Mouse (Mus musculus): ENCODE results near the gene Atp1a4. TPM values are rescaled to one million over a fixed set of nuclear protein-coding genes. Genes with fewer than 3 reads are reported as not detected.

The Atp1a4 gene
- polyA plus RNA-seq, 1 experiment: not detected

GRCm38 (mm10) chr1:172198316-172198715 lies 59.9 kb downstream of the Atp1a4 start:
- H3K79me3 ChIP-seq (ENCODE audit: low read depth): peaks cover under 1% of the 10 kb centered on the region
- no peaks in the 10 kb centered on the region for H3K27me3 ChIP-seq (ENCODE audit: control insufficient read depth, insufficient read depth, insufficient read length)
- H3K79me2 ChIP-seq (ENCODE audit: control insufficient read depth, insufficient read depth): peaks cover 28% of the 10 kb centered on the region
- H3K36me3 ChIP-seq (ENCODE audit: control insufficient read depth, insufficient read depth): peaks cover 65% of the 10 kb centered on the region
- H3ac ChIP-seq (ENCODE audit: control insufficient read depth, insufficient read length, low read depth): no peak overlapping the region
- no peak for TF ChIP-seq FOSL1 (IDR thresholded peaks at IDR 0.05; ENCODE audit: insufficient read depth, low read length, poor library complexity, severe bottlenecking)
- no peak for TF ChIP-seq USF1 (IDR thresholded peaks at IDR 0.05; ENCODE audit: low read depth)
- no peak for TF ChIP-seq MYOG (IDR thresholded peaks at IDR 0.05; ENCODE audit: control insufficient read depth, extremely low read depth, insufficient read length)
- no peak for TF ChIP-seq MYOD1 (IDR thresholded peaks at IDR 0.05; ENCODE audit: control insufficient read depth, insufficient read length, low read depth)
- no peak for TF ChIP-seq MAX (IDR thresholded peaks at IDR 0.05)
- no peak for TF ChIP-seq CTCF (IDR thresholded peaks at IDR 0.05; ENCODE audit: control insufficient read depth, insufficient read depth, insufficient read length)
- no peak for TF ChIP-seq CEBPB (IDR thresholded peaks at IDR 0.05; ENCODE audit: low read depth)
- no peak overlapping the region for H3K4me3 ChIP-seq (ENCODE audit: insufficient read depth, poor library complexity, severe bottlenecking)

DNA sequence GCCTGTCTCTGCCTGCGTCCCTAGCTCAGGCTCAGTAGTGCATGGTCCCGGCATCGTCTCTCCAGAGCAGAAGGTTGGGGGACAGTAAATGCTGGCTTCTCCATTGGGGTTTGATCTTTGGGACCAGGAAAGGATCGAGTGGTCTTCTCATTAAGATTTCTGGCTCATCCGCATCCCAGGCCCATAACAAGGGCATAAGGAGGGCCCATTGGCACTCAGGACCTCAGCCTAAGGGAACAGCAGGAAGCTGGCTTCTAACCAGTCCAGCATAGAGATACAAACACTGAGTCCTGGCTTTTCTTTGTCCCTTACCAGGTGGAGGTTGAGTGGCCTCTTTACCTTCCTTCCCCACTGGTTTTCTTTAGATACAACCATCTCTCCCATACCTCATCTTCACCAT lies 60.4 kb downstream of the Atp1a4 start:
- Histone ChIP-seq H3K4me3 (ENCODE audit: insufficient read depth, poor library complexity, severe bottlenecking) (no peak overlapping the region), H3K27me3 (ENCODE audit: control insufficient read depth, insufficient read depth, insufficient read length) (no peaks in the 10 kb centered on the region), H3K79me2 (ENCODE audit: control insufficient read depth, insufficient read depth) (peaks cover 23% of the 10 kb centered on the region), H3K36me3 (ENCODE audit: control insufficient read depth, insufficient read depth) (peaks cover 65% of the 10 kb centered on the region), H3ac (ENCODE audit: control insufficient read depth, insufficient read length, low read depth) (no peak overlapping the region), H3K79me3 (ENCODE audit: low read depth) (no peaks in the 10 kb centered on the region)
- TF ChIP-seq MYOD1 (IDR thresholded peaks at IDR 0.05; ENCODE audit: control insufficient read depth, insufficient read length, low read depth): no peak
- TF ChIP-seq USF1 (IDR thresholded peaks at IDR 0.05; ENCODE audit: low read depth): no peak
- no peak for TF ChIP-seq MYOG (IDR thresholded peaks at IDR 0.05; ENCODE audit: control insufficient read depth, extremely low read depth, insufficient read length)
- TF ChIP-seq FOSL1 (IDR thresholded peaks at IDR 0.05; ENCODE audit: insufficient read depth, low read length, poor library complexity, severe bottlenecking): no peak
- no peak for TF ChIP-seq CTCF (IDR thresholded peaks at IDR 0.05; ENCODE audit: control insufficient read depth, insufficient read depth, insufficient read length)
- no peak for TF ChIP-seq MAX (IDR thresholded peaks at IDR 0.05)
- TF ChIP-seq CEBPB (IDR thresholded peaks at IDR 0.05; ENCODE audit: low read depth): no peak

GRCm38 (mm10) chr1:172197146-172197545 lies 61.1 kb downstream of the Atp1a4 start:
- Histone ChIP-seq H3K27me3 (ENCODE audit: control insufficient read depth, insufficient read depth, insufficient read length) (no peaks in the 10 kb centered on the region), H3K4me3 (ENCODE audit: insufficient read depth, poor library complexity, severe bottlenecking) (no peak overlapping the region), H3K79me2 (ENCODE audit: control insufficient read depth, insufficient read depth) (peaks cover 16% of the 10 kb centered on the region), H3ac (ENCODE audit: control insufficient read depth, insufficient read length, low read depth) (no peak overlapping the region), H3K36me3 (ENCODE audit: control insufficient read depth, insufficient read depth) (peaks cover 72% of the 10 kb centered on the region), H3K79me3 (ENCODE audit: low read depth) (no peaks in the 10 kb centered on the region)
- no peak for TF ChIP-seq CEBPB (IDR thresholded peaks at IDR 0.05; ENCODE audit: low read depth)
- TF ChIP-seq MYOG (IDR thresholded peaks at IDR 0.05; ENCODE audit: control insufficient read depth, extremely low read depth, insufficient read length): no peak
- TF ChIP-seq FOSL1 (IDR thresholded peaks at IDR 0.05; ENCODE audit: insufficient read depth, low read length, poor library complexity, severe bottlenecking): no peak
- no peak for TF ChIP-seq MAX (IDR thresholded peaks at IDR 0.05)
- no peak for TF ChIP-seq MYOD1 (IDR thresholded peaks at IDR 0.05; ENCODE audit: control insufficient read depth, insufficient read length, low read depth)
- no peak for TF ChIP-seq CTCF (IDR thresholded peaks at IDR 0.05; ENCODE audit: control insufficient read depth, insufficient read depth, insufficient read length)
- no peak for TF ChIP-seq USF1 (IDR thresholded peaks at IDR 0.05; ENCODE audit: low read depth)

- Histone ChIP-seq H3ac (ENCODE audit: control insufficient read depth, insufficient read length, low read depth) (no peak overlapping the region), H3K4me3 (ENCODE audit: insufficient read depth, poor library complexity, severe bottlenecking) (no peak overlapping the region), H3K79me3 (ENCODE audit: low read depth) (no peaks in the 10 kb centered on the region), H3K27me3 (ENCODE audit: control insufficient read depth, insufficient read depth, insufficient read length) (no peaks in the 10 kb centered on the region), H3K79me2 (ENCODE audit: control insufficient read depth, insufficient read depth) (no peaks in the 10 kb centered on the region), H3K36me3 (ENCODE audit: control insufficient read depth, insufficient read depth) (peaks cover 86% of the 10 kb centered on the region)
- TF ChIP-seq CEBPB (IDR thresholded peaks at IDR 0.05; ENCODE audit: low read depth) (no peak), CTCF (IDR thresholded peaks at IDR 0.05; ENCODE audit: control insufficient read depth, insufficient read depth, insufficient read length) (no peak), MYOG (IDR thresholded peaks at IDR 0.05; ENCODE audit: control insufficient read depth, extremely low read depth, insufficient read length) (no peak), USF1 (IDR thresholded peaks at IDR 0.05; ENCODE audit: low read depth) (no peak), MAX (IDR thresholded peaks at IDR 0.05) (no peak), FOSL1 (IDR thresholded peaks at IDR 0.05; ENCODE audit: insufficient read depth, low read length, poor library complexity, severe bottlenecking) (no peak), MYOD1 (IDR thresholded peaks at IDR 0.05; ENCODE audit: control insufficient read depth, insufficient read length, low read depth) (no peak)
Observed at GRCm38 (mm10) chr1:172194435-172194834, 63.8 kb downstream of the Atp1a4 start.

- no peak for TF ChIP-seq MYOG (IDR thresholded peaks at IDR 0.05; ENCODE audit: control insufficient read depth, extremely low read depth, insufficient read length)
- TF ChIP-seq MYOD1 (IDR thresholded peaks at IDR 0.05; ENCODE audit: control insufficient read depth, insufficient read length, low read depth): no peak
- TF ChIP-seq CEBPB (IDR thresholded peaks at IDR 0.05; ENCODE audit: low read depth): no peak
- TF ChIP-seq MAX (IDR thresholded peaks at IDR 0.05): no peak
- no peak for TF ChIP-seq CTCF (IDR thresholded peaks at IDR 0.05; ENCODE audit: control insufficient read depth, insufficient read depth, insufficient read length)
- no peak for TF ChIP-seq FOSL1 (IDR thresholded peaks at IDR 0.05; ENCODE audit: insufficient read depth, low read length, poor library complexity, severe bottlenecking)
- no peak for TF ChIP-seq USF1 (IDR thresholded peaks at IDR 0.05; ENCODE audit: low read depth)
- Histone ChIP-seq H3K27me3 (ENCODE audit: control insufficient read depth, insufficient read depth, insufficient read length) (no peaks in the 10 kb centered on the region), H3K4me3 (ENCODE audit: insufficient read depth, poor library complexity, severe bottlenecking) (no peak overlapping the region), H3K79me2 (ENCODE audit: control insufficient read depth, insufficient read depth) (no peaks in the 10 kb centered on the region), H3K79me3 (ENCODE audit: low read depth) (no peaks in the 10 kb centered on the region), H3ac (ENCODE audit: control insufficient read depth, insufficient read length, low read depth) (no peak overlapping the region), H3K36me3 (ENCODE audit: control insufficient read depth, insufficient read depth) (peaks cover 82% of the 10 kb centered on the region)
Observed at GRCm38 (mm10) chr1:172192217-172192616, 66.0 kb downstream of the Atp1a4 start.

DNA sequence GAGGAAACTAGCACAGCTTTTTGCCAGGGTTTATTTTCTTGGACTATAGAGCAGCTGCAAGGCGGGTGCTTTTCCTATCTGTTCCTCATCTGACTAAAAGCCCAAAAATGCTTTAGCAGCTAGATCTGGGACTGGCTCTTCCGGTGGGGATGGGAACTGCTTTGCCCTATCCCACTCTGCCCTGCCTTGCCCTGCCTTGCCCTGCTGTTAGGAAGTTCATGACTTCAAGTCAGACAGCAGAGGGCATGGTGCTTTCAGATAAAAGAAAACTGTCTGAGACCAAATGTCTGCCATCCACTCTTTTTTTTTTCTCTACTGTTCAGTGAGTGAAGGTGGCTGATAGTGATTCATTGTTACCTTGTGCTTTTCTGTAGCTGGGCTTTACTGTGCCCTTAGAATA lies 66.6 kb downstream of the Atp1a4 start:
- H3ac ChIP-seq (ENCODE audit: control insufficient read depth, insufficient read length, low read depth): no peak overlapping the region
- H3K79me3 ChIP-seq (ENCODE audit: low read depth): no peaks in the 10 kb centered on the region
- H3K36me3 ChIP-seq (ENCODE audit: control insufficient read depth, insufficient read depth): peaks cover 82% of the 10 kb centered on the region
- H3K79me2 ChIP-seq (ENCODE audit: control insufficient read depth, insufficient read depth): no peaks in the 10 kb centered on the region
- H3K27me3 ChIP-seq (ENCODE audit: control insufficient read depth, insufficient read depth, insufficient read length): no peaks in the 10 kb centered on the region
- no peak overlapping the region for H3K4me3 ChIP-seq (ENCODE audit: insufficient read depth, poor library complexity, severe bottlenecking)
- TF ChIP-seq FOSL1 (IDR thresholded peaks at IDR 0.05; ENCODE audit: insufficient read depth, low read length, poor library complexity, severe bottlenecking) (no peak), CEBPB (IDR thresholded peaks at IDR 0.05; ENCODE audit: low read depth) (no peak), MAX (IDR thresholded peaks at IDR 0.05) (no peak), MYOG (IDR thresholded peaks at IDR 0.05; ENCODE audit: control insufficient read depth, extremely low read depth, insufficient read length) (no peak), CTCF (IDR thresholded peaks at IDR 0.05; ENCODE audit: control insufficient read depth, insufficient read depth, insufficient read length) (no peak), MYOD1 (IDR thresholded peaks at IDR 0.05; ENCODE audit: control insufficient read depth, insufficient read length, low read depth) (no peak), USF1 (IDR thresholded peaks at IDR 0.05; ENCODE audit: low read depth) (no peak)

Data from C2C12 (cell line).